In the genomic region with DNA sequence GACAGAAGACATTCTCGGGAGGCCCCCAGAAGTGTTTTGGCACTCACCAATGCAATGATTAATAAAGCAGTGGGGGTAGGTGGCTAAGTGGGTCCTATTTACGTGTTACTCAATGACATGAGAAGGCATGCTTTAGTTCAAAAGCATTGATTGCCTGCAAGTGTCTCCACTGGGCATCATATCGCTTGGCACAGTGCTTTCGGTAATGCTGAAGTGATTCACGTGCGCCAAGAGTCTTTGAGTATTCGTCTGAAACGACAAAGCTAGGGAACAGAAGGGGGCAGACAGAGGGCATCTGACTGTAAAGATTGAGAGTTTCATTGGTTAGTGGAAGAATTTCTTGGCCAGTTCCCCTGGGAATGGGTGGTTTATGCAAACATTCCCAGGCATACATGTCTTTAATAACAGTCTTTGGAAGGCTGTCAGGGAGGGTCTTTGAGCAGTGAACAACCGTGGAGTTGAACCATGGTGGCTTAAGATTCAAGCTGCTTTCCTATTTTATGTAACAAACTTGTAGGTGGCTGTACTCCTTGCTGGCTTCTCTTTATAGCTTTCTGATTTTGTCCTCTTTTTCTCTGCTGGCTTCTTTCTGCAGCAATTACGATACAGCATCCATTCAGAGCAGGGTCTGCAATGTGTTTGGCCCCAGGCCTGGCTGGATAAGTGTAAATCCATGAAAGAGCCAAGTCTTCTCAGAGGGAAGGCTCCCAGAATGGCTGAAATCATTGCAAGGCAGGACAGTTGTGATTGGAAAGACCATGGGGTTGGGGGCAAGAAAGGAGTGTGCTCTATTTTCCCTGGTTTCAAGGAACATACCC, we compare ENCODE assay signal across 20 mouse cellular contexts.
A peak's percentile ranks its signal among the peaks of the same experiment; 100 is the strongest.
DNase-seq lines count a peak whose midpoint lies in the region; ATAC-seq and TF ChIP-seq lines count a peak whose summit lies in the region.
"Had no signal": no experiment of that assay in that cellular context is flagged by ENCODE, and none has a peak within 500 bp of the region (broad histone marks: within the 10 kb centered on the region; RNA-seq: fewer than 3 reads in every experiment).

No protein-coding gene starts in this region.

- H3K27me3 ChIP-seq in limb, embryonic 13.5 days = no peaks in the 10 kb centered on the region
- no peaks in the 10 kb centered on the region for H3K27me3 ChIP-seq in limb, embryonic 10.5 days (ENCODE audit: low read depth, poor library complexity, severe bottlenecking)
- no peaks in the 10 kb centered on the region for H3K27me3 ChIP-seq in forebrain, embryonic 16.5 days (replicated peaks; ENCODE audit: control insufficient read depth, insufficient read depth, low read length)
- no peaks in the 10 kb centered on the region for H3K27me3 ChIP-seq in cerebellum, adult 2 months (ENCODE audit: control insufficient read depth, insufficient read depth, low read length)
- H3K27me3 ChIP-seq: heart, embryonic 12.5 days had no signal

- whole genome bisulfite sequencing in limb, embryonic 13.5 days = 65% methylated on average over 10 of the region's 10 CpGs
- 82% methylated on average over 10 of the region's 10 CpGs for WGBS in limb, embryonic 10.5 days
- WGBS in forebrain, embryonic 16.5 days = 23% methylated on average over 10 of the region's 10 CpGs
- 27% methylated on average over 10 of the region's 10 CpGs for WGBS in cerebellum, adult 2 months

- no peak for TF ChIP-seq POLR2A in cerebellum, adult 2 months (IDR thresholded peaks at IDR 0.05; ENCODE audit: borderline replicate concordance, insufficient read depth, low read length)

- no peak overlapping the region for H3K4me2 ChIP-seq in limb, embryonic 13.5 days (replicated peaks)
- peak overlapping the region; percentile 13; the same call in 1 of the 2 replicates for H3K4me2 ChIP-seq in forebrain, embryonic 16.5 days (ENCODE audit: low read length)
- H3K4me2 ChIP-seq: heart, embryonic 12.5 days; liver, embryonic 11.5 days had no signal

- no peaks in the 10 kb centered on the region for H3K36me3 ChIP-seq in limb, embryonic 13.5 days
- H3K36me3 ChIP-seq in limb, embryonic 10.5 days = no peaks in the 10 kb centered on the region
- no peaks in the 10 kb centered on the region for H3K36me3 ChIP-seq in forebrain, embryonic 16.5 days (ENCODE audit: control insufficient read depth, insufficient read depth)
- H3K36me3 ChIP-seq: heart, embryonic 12.5 days had no signal

- peak; percentile 74 for ATAC-seq in frontal cortex, adult (ENCODE audit: low TSS enrichment)
- ATAC-seq in limb, embryonic 13.5 days (ENCODE audit: low FRiP score, low read depth) = 0 out of 2 replicates have a peak, but pooled peaks have one; percentile 24
- peak; percentile 86 for ATAC-seq in forebrain, embryonic 16.5 days

- TF ChIP-seq CTCF in cerebellum, adult 2 months (IDR thresholded peaks at IDR 0.05; ENCODE audit: borderline replicate concordance, insufficient read depth, low read depth, low read length) = no peak

- no peaks in the 10 kb centered on the region for H3K9me3 ChIP-seq in limb, embryonic 13.5 days
- no peaks in the 10 kb centered on the region for H3K9me3 ChIP-seq in limb, embryonic 10.5 days (replicated peaks)
- no peaks in the 10 kb centered on the region for H3K9me3 ChIP-seq in forebrain, embryonic 16.5 days (ENCODE audit: control insufficient read depth, low read length)
- H3K9me3 ChIP-seq: heart, embryonic 12.5 days had no signal

- DNase-seq in frontal cortex, postnatal 10 days (ENCODE audit: low spot score in 2 of 2) = no peak
- no peak for DNase-seq in limb, embryonic 10.5 days (ENCODE audit: low spot score)
- peak; percentile 22 for DNase-seq in NIH3T3 (ENCODE audit: low read depth)
- no peak for DNase-seq in cerebellum, adult 2 months
- DNase-seq: adrenal gland, postnatal 36 days; B cell, adult 2 months; cerebellum, adult 18-20 months; cerebellum, postnatal 36 days; heart, postnatal 4 days; kidney, adult 8-10 months; kidney, postnatal 25 days; lung, adult 18-20 months; lung, postnatal 36 days; right cerebral cortex, postnatal 25 days had no signal

- no peak overlapping the region for H3K9ac ChIP-seq in limb, embryonic 13.5 days
- no peak overlapping the region for H3K9ac ChIP-seq in forebrain, embryonic 16.5 days (replicated peaks; ENCODE audit: low read depth, low read length)
- H3K9ac ChIP-seq: heart, embryonic 12.5 days had no signal

- no peak overlapping the region for H3K4me3 ChIP-seq in limb, embryonic 13.5 days
- H3K4me3 ChIP-seq in limb, embryonic 10.5 days = no peak overlapping the region
- no peak overlapping the region for H3K4me3 ChIP-seq in forebrain, embryonic 16.5 days (replicated peaks; ENCODE audit: low read length)
- no peak overlapping the region for H3K4me3 ChIP-seq in cerebellum, adult 2 months (replicated peaks; ENCODE audit: insufficient read depth, low read depth, low read length)
- H3K4me3 ChIP-seq: erythroblast, embryonic 14.5 days; heart, embryonic 12.5 days had no signal

- peaks cover 38% of the 10 kb centered on the region for H3K4me1 ChIP-seq in limb, embryonic 13.5 days
- H3K4me1 ChIP-seq in limb, embryonic 10.5 days = 0 out of 2 replicates have a peak, but pooled peaks cover 4% of the 10 kb centered on the region
- peaks cover 9% of the 10 kb centered on the region for H3K4me1 ChIP-seq in forebrain, embryonic 16.5 days (replicated peaks; ENCODE audit: control insufficient read depth, insufficient read depth, low read length)
- H3K4me1 ChIP-seq in cerebellum, adult 2 months (ENCODE audit: control insufficient read depth, insufficient read depth, low read length) = no peaks in the 10 kb centered on the region
- H3K4me1 ChIP-seq: heart, embryonic 12.5 days had no signal

- H3K27ac ChIP-seq in limb, embryonic 13.5 days = peak overlapping the region; percentile 23
- H3K27ac ChIP-seq in limb, embryonic 10.5 days = no peak overlapping the region
- no peak overlapping the region for H3K27ac ChIP-seq in forebrain, embryonic 16.5 days (ENCODE audit: low read length)
- H3K27ac ChIP-seq in cerebellum, adult 2 months (ENCODE audit: insufficient read depth, low read length) = no peak overlapping the region

Comparison
In these comparisons a context has a peak if more than half of its experiments do, and no peak if none do; other contexts are left out.
1. ATAC-seq: peak in every context shown above with its lines; median percentile 86 in forebrain, embryonic 16.5 days; 74 in frontal cortex, adult; 24 in limb, embryonic 13.5 days.